In genomic region chr10:81182336-81183333, GRCm38 (mm10) we compare ENCODE assay signal across 8 mouse cellular contexts. TPM values are rescaled to one million over a fixed set of nuclear protein-coding genes. Genes with fewer than 3 reads are reported as not detected.
DNase-seq lines count a peak whose midpoint lies in the region; ATAC-seq and TF ChIP-seq lines count a peak whose summit lies in the region.

TSS of gene Dapk3 (plus strand) at chr10:81183005.

- peak within 1 kb of the TSS; percentile 69 for H3K9ac ChIP-seq in hindbrain, postnatal 0 days (replicated peaks; ENCODE audit: low read length)

- H3K36me3 ChIP-seq in hindbrain, postnatal 0 days (ENCODE audit: insufficient read depth, low read length), result peaks cover 67% of the 10 kb centered on the region

- H3K4me3 ChIP-seq in gastrocnemius, adult 2 months, result peak within 1 kb of the TSS; percentile 81
- H3K4me3 ChIP-seq in hindbrain, postnatal 0 days (ENCODE audit: low read length), result peak within 1 kb of the TSS; percentile 63
- peak within 1 kb of the TSS; percentile 65 for H3K4me3 ChIP-seq in left cerebral cortex, adult 2 months

- TF ChIP-seq CTCF in gastrocnemius, adult 2 months (IDR thresholded peaks at IDR 0.05), result no peak
- TF ChIP-seq CTCF in hindbrain, postnatal 0 days (IDR thresholded peaks at IDR 0.05; ENCODE audit: low read depth), result no peak; the same call in 1 of the 2 replicates
- no peak; the same call in 1 of the 2 replicates for TF ChIP-seq CTCF in left cerebral cortex, adult 2 months (IDR thresholded peaks at IDR 0.05)

- H3K4me2 ChIP-seq in hindbrain, postnatal 0 days (ENCODE audit: low read depth, low read length), result peak within 1 kb of the TSS; percentile 66

- no peaks in the 10 kb centered on the region for H3K27me3 ChIP-seq in hindbrain, postnatal 0 days (ENCODE audit: insufficient read depth, low read length)

- intact Hi-C loops in gastrocnemius, adult 2 months (cut with DNase I), result no loop called here
- intact Hi-C loops in left cerebral cortex, adult 2 months (cut with DNase I), result loop anchor here (1.0 kb wide), 1 partner anchor 10 kb away; no protein-coding TSS in a partner anchor

- no peaks in the 10 kb centered on the region for H3K9me3 ChIP-seq in hindbrain, postnatal 0 days (ENCODE audit: low read length)

- peak; percentile 89 for ATAC-seq in common myeloid progenitor, adult 5-6 weeks (replicated peaks; ENCODE audit: low read depth, poor library complexity, severe bottlenecking)
- ATAC-seq in hindbrain, postnatal 0 days, result peak; percentile 97
- peak; percentile 94 for ATAC-seq in megakaryocyte, adult 5-6 weeks (ENCODE audit: poor library complexity, severe bottlenecking)

- no peaks in the 10 kb centered on the region for H3K4me1 ChIP-seq in hindbrain, postnatal 0 days (ENCODE audit: insufficient read depth, low read length)

- DNase-seq in ZHBTc4 (ENCODE audit: low read depth, low spot score), result peak; percentile 99
- peak; percentile 96 for DNase-seq in gastrocnemius, adult 2 months
- peak; percentile 100 for DNase-seq in hindbrain, postnatal 0 days (ENCODE audit: low spot score)
- DNase-seq in left cerebral cortex, adult 2 months (ENCODE audit: extremely low spot score in 1 of 2, low spot score in 2 of 2), result peak; percentile 95 to 96
- DNase-seq in right cerebral cortex, adult 2 months (ENCODE audit: low spot score in 2 of 2), result peak; percentile 98 to 99
- peak; percentile 95 for DNase-seq in urinary bladder, postnatal 14 days (ENCODE audit: low spot score)

- 4% methylated on average over 51 of the region's 53 CpGs for WGBS in hindbrain, postnatal 0 days

- H3K27ac ChIP-seq in gastrocnemius, adult 2 months, result peak within 1 kb of the TSS; percentile 89
- peak within 1 kb of the TSS; percentile 87 for H3K27ac ChIP-seq in hindbrain, postnatal 0 days
- H3K27ac ChIP-seq in left cerebral cortex, adult 2 months, result peak within 1 kb of the TSS; percentile 93

RNA-seq across cellular contexts. Expression of gene Dapk3, which starts in this region (rescaled TPM):
- total RNA-seq in common myeloid progenitor, adult 5-6 weeks (2017), result 14.3 and 29.8 TPM in 2 replicates
- total RNA-seq in gastrocnemius, adult 2 months (2021), result 10 to 100 TPM; 22.1 to 24.9 TPM
- 69.7 and 80.9 TPM in 2 replicates for total RNA-seq in hindbrain, postnatal 0 days (2014; rRNA removed)
- polyA plus RNA-seq in hindbrain, postnatal 0 days (2015; fragmentation: Nextera tagmentation; extraction: Ambion mirVana), result 52.3 and 56.1 TPM in 2 replicates
- total RNA-seq in left cerebral cortex, adult 2 months (2021), result 10 to 100 TPM; 74.6 to 89.4 TPM
- total RNA-seq in megakaryocyte, adult 5-6 weeks (2015), result 9.8 and 12.7 TPM in 2 replicates
- total RNA-seq in megakaryocyte, adult 5-6 weeks (2017), result 27.5 and 36.6 TPM in 2 replicates

Comparison
In these comparisons a context has a peak if more than half of its experiments do, and no peak if none do; other contexts are left out.
1. Peak in every context shown above with its lines: DNase-seq, ATAC-seq, H3K4me3 ChIP-seq and H3K27ac ChIP-seq.